Mouse (Mus musculus) large intestine, adult 2 months (tissue): ENCODE data around the gene Ccr2. TPM values are rescaled to one million over a fixed set of nuclear protein-coding genes. Genes with fewer than 3 reads are reported as not detected.
"Not testable (repeated sequence)": the region's sequence is repeated elsewhere in the genome, so short reads cannot be mapped to it uniquely, and the experiment has no call there.

Experiments
- DNase-seq: peaks from one replicate; pipeline ENCODE4 v3.0.0-alpha.2; 2012; ENCODE audit warnings: low read depth, low spot score
- WGBS: fragments of 180-500 bp; shearing (Covaris S2); methylation state at CpG from one replicate; pipeline ENCODE4 v1.1.7; 2018; 5-methylcytosine and 5-hydroxymethylcytosine counted together
- polyA plus RNA-seq: library from polyadenylated mRNA; depleted of rRNA; stranded (reverse); fragments of >200 nt; gene quantifications from 2 replicates; pipeline ENCODE4 v1.2.3, GENCODE M21; 2012; rRNA removed

Ccr2 gene
- 1.0 and 2.2 TPM in 2 replicates for polyA plus RNA-seq

- DNase-seq = no peak
- 85% methylated on average over 4 of the region's 4 CpGs for WGBS
Measured at GRCm38 (mm10) chr9:124101723-124102122, at the start of gene Ccr2. Gene Ccr2, plus strand, starts transcription at chr9:124101950.

GRCm38 (mm10) chr9:124053532-124053931 is 48.2 kb upstream of the Ccr2 start:
- no peak for DNase-seq
- 61% methylated on average over 2 of the region's 2 CpGs for WGBS

GRCm38 (mm10) chr9:124056158-124056709 is 45.5 kb upstream of the Ccr2 start:
- WGBS = 37% methylated on average over 3 of the region's 3 CpGs
- no peak for DNase-seq

GRCm38 (mm10) chr9:124059660-124060352 is 41.9 kb upstream of the Ccr2 start:
- WGBS = 62% methylated on average over 2 of the region's 2 CpGs

GRCm38 (mm10) chr9:124061474-124062432 is 40.0 kb upstream of the Ccr2 start:
- WGBS = 54% methylated on average over 3 of the region's 3 CpGs

More at GRCm38 (mm10) chr9:124059660-124060352, 41.9 kb upstream of the Ccr2 start:
- no peak for DNase-seq

GRCm38 (mm10) chr9:124066572-124067103 is 35.1 kb upstream of the Ccr2 start:
- no peak for DNase-seq

More at GRCm38 (mm10) chr9:124061474-124062432, 40.0 kb upstream of the Ccr2 start:
- not testable (repeated sequence) for DNase-seq

- no peak for DNase-seq
- 41% methylated on average over 2 of the region's 2 CpGs for WGBS
Measured at GRCm38 (mm10) chr9:124068098-124069058, 33.4 kb upstream of the Ccr2 start.

GRCm38 (mm10) chr9:124071506-124071905 is 30.2 kb upstream of the Ccr2 start:
- DNase-seq = no peak
- WGBS = 91% methylated on average over 1 of the region's 1 CpGs

- WGBS = 55% methylated on average over 4 of the region's 4 CpGs
- no peak for DNase-seq
Measured at GRCm38 (mm10) chr9:124079803-124080202, 21.9 kb upstream of the Ccr2 start.

- not testable (repeated sequence) for DNase-seq
- 83% methylated on average over 13 of the region's 13 CpGs for WGBS
Measured at GRCm38 (mm10) chr9:124080471-124080870, 21.3 kb upstream of the Ccr2 start.

GRCm38 (mm10) chr9:124090441-124090840 is 11.3 kb upstream of the Ccr2 start:
- no peak for DNase-seq
- WGBS = 76% methylated on average over 1 of the region's 1 CpGs

GRCm38 (mm10) chr9:124099127-124099526 is 2.6 kb upstream of the Ccr2 start:
- WGBS = 90% methylated on average over 1 of the region's 1 CpGs

GRCm38 (mm10) chr9:124100357-124100756 is 1.4 kb upstream of the Ccr2 start:
- 79% methylated on average over 1 of the region's 1 CpGs for WGBS
- no peak for DNase-seq

More at GRCm38 (mm10) chr9:124099127-124099526, 2.6 kb upstream of the Ccr2 start:
- DNase-seq = no peak

- WGBS = 42% methylated on average over 1 of the region's 1 CpGs
- no peak for DNase-seq
Measured at GRCm38 (mm10) chr9:124103199-124103598, 1.4 kb downstream of the Ccr2 start.

GRCm38 (mm10) chr9:124105196-124105595 is 3.4 kb downstream of the Ccr2 start:
- DNase-seq = peak; percentile 59

GRCm38 (mm10) chr9:124107232-124107631 is 5.5 kb downstream of the Ccr2 start:
- no peak for DNase-seq

GRCm38 (mm10) chr9:124108356-124109127 is 6.8 kb downstream of the Ccr2 start:
- DNase-seq = no peak
- WGBS = 75% methylated on average over 2 of the region's 2 CpGs

- WGBS = 78% methylated on average over 1 of the region's 1 CpGs
Measured at GRCm38 (mm10) chr9:124111997-124112396, 10.2 kb downstream of the Ccr2 start.

More at GRCm38 (mm10) chr9:124111997-124112396, 10.2 kb downstream of the Ccr2 start:
- no peak for DNase-seq
